Mouse (Mus musculus) liver, embryonic 15.5 days (tissue): ENCODE measurements around the gene Dgka. TPM values are rescaled to one million over a fixed set of nuclear protein-coding genes. Genes with fewer than 3 reads are reported as not detected.
A peak's percentile ranks its signal among the peaks of the same experiment; 100 is the strongest.

Experiments used
- ATAC-seq: fragments of 200-750 bp; cut with Nextera tagmentation; 2 replicates; pipeline ENCODE4 v1.8.0; 2017; ENCODE audit warnings: moderate number of reproducible peaks, mild to moderate bottlenecking, moderate library complexity; ENCODE audit not compliant: insufficient read depth
- H3K27ac ChIP-seq: fragments of 300-500 bp; sonication (generic); replicated peaks from 2 replicates; pipeline ENCODE4 v1.5.1; 2015; ENCODE audit warnings: mild to moderate bottlenecking, inconsistent platforms
- H3K27me3 ChIP-seq: fragments of 300-500 bp; sonication (generic); 2 replicates; pipeline ENCODE4 v1.6.1; 2015; ENCODE audit warnings: mild to moderate bottlenecking, inconsistent platforms
- H3K36me3 ChIP-seq: fragments of 300-500 bp; sonication (generic); replicated peaks from 2 replicates; pipeline ENCODE4 v1.6.1; 2015; ENCODE audit warnings: moderate library complexity, mild to moderate bottlenecking, inconsistent platforms
- H3K4me1 ChIP-seq: fragments of 300-500 bp; sonication (generic); replicated peaks from 2 replicates; pipeline ENCODE4 v1.6.1; 2015; ENCODE audit warnings: inconsistent platforms
- H3K4me2 ChIP-seq: fragments of 300-500 bp; sonication (generic); 2 replicates; pipeline ENCODE4 v1.6.1; 2015; ENCODE audit warnings: moderate library complexity, mild to moderate bottlenecking, inconsistent platforms
- H3K4me3 ChIP-seq: fragments of 300-500 bp; sonication (generic); replicated peaks from 2 replicates; pipeline ENCODE4 v1.5.1; 2015; ENCODE audit warnings: mild to moderate bottlenecking, inconsistent platforms
- H3K9ac ChIP-seq: fragments of 300-500 bp; sonication (generic); 2 replicates; pipeline ENCODE4 v1.6.1; 2015; ENCODE audit warnings: moderate library complexity, mild to moderate bottlenecking, inconsistent platforms
- H3K9me3 ChIP-seq: fragments of 300-500 bp; sonication (generic); replicated peaks from 2 replicates; pipeline ENCODE4 v1.6.1; 2016; ENCODE audit warnings: inconsistent platforms
- WGBS: fragments of 180-500 bp; shearing (Covaris S2); methylation state at CpG from one replicate; pipeline ENCODE4 v1.1.7; 2015; ENCODE audit warnings: mixed read lengths; ENCODE audit not compliant: insufficient replicate concordance; 5-methylcytosine and 5-hydroxymethylcytosine counted together
- polyA plus RNA-seq: library from polyadenylated mRNA; unstranded; fragments of >200 nt; fragmentation: Nextera tagmentation; extraction: Ambion mirVana; gene quantifications from 2 replicates; pipeline ENCODE4 v1.2.1, GENCODE M21; 2015

Dgka gene
- polyA plus RNA-seq = 2.4 and 3.0 TPM in 2 replicates

GRCm38 (mm10) chr10:128744680-128745601, at the start of gene Dgka:
Dgka (minus strand) TSS chr10:128744855.
- peak within 1 kb of the TSS; percentile 58 for H3K4me3 ChIP-seq
- peak within 1 kb of the TSS; percentile 39; the same call in 1 of the 2 replicates for H3K9ac ChIP-seq
- no peaks in the 10 kb centered on the region for H3K9me3 ChIP-seq
- WGBS = 19% methylated on average over 18 of the region's 18 CpGs
- H3K4me1 ChIP-seq = peaks cover 54% of the 10 kb centered on the region
- peak within 1 kb of the TSS; percentile 67 for H3K4me2 ChIP-seq
- no peak for ATAC-seq
- H3K36me3 ChIP-seq = no peaks in the 10 kb centered on the region
- peaks cover 56% of the 10 kb centered on the region for H3K27me3 ChIP-seq
- peak within 1 kb of the TSS; percentile 29; the same call in 1 of the 2 replicates for H3K27ac ChIP-seq

- 64% methylated on average over 5 of the region's 5 CpGs for WGBS
- H3K9ac ChIP-seq = no peak overlapping the region
- ATAC-seq = no peak
- no peak overlapping the region for H3K4me2 ChIP-seq
- H3K9me3 ChIP-seq = no peaks in the 10 kb centered on the region
- no peaks in the 10 kb centered on the region for H3K27me3 ChIP-seq
- H3K4me1 ChIP-seq = peaks cover 5% of the 10 kb centered on the region; the same call in 1 of the 2 replicates
- no peak overlapping the region for H3K4me3 ChIP-seq
- H3K27ac ChIP-seq = no peak overlapping the region
- no peaks in the 10 kb centered on the region for H3K36me3 ChIP-seq
Measured at GRCm38 (mm10) chr10:128794391-128794790, 49.7 kb upstream of the Dgka start.

- Histone ChIP-seq H3K27me3 (no peaks in the 10 kb centered on the region), H3K9me3 (no peaks in the 10 kb centered on the region), H3K4me3 (no peak overlapping the region), H3K4me1 (peaks cover 5% of the 10 kb centered on the region; the same call in 1 of the 2 replicates), H3K9ac (no peak overlapping the region), H3K4me2 (no peak overlapping the region), H3K27ac (no peak overlapping the region), H3K36me3 (no peaks in the 10 kb centered on the region)
- ATAC-seq = no peak
- WGBS = 76% methylated on average over 1 of the region's 1 CpGs
Measured at GRCm38 (mm10) chr10:128793258-128793657, 48.6 kb upstream of the Dgka start.

- no peak for ATAC-seq
Measured at GRCm38 (mm10) chr10:128792041-128792440, 47.4 kb upstream of the Dgka start.

DNA sequence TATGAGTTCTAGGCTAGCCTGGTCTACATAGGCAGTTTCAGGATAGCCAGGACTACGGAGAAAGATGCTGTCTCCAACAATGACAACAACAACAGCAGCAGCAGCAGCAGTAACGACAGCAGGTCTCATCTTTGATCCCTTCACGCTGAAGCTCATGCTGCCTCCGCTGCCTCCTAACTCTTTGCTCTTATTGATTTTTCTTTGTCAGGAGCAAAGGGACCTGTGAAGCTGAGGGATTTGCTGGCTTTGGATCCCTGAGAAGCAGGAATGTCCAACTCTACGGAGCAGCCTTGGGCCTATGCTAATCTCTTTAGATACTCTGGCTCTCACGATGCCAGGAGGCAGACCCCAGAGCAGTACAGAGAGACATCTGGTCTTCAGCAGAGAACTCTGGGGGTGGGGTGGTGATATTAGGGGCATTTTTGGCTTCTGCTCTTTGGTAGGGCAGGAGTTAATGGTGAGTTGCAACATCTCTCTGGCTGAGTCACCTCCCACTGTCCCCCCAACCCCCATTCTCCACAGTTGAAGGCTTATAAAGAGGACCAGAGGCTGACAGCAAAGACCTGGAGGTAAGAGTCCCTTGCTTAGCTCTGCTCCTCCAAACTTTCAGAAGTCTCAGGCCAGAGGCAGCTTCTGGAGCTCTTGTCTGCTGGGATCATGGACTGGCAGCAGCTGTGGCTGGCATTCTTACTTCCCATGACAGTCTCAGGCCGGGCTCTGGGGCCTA, 45.9 kb upstream of the Dgka start, which contains the start of gene Mmp19:
Gene Mmp19, plus strand, starts transcription at position 513 of the 727 bp plus-strand sequence.
- Histone ChIP-seq H3K9ac (no peak within 1 kb of the TSS), H3K36me3 (no peaks in the 10 kb centered on the region), H3K4me3 (peak within 1 kb of the TSS; percentile 42), H3K27ac (peak within 1 kb of the TSS; percentile 64), H3K27me3 (no peaks in the 10 kb centered on the region), H3K4me2 (peak within 1 kb of the TSS; percentile 48), H3K9me3 (no peaks in the 10 kb centered on the region), H3K4me1 (peaks cover 5% of the 10 kb centered on the region; the same call in 1 of the 2 replicates)
- 50% methylated on average over 7 of the region's 7 CpGs for WGBS
- peak; percentile 71; the same call in 1 of the 2 replicates for ATAC-seq

More at GRCm38 (mm10) chr10:128792041-128792440, 47.4 kb upstream of the Dgka start:
- H3K27ac ChIP-seq = no peak overlapping the region
- no peak overlapping the region for H3K4me2 ChIP-seq
- H3K4me3 ChIP-seq = no peak overlapping the region
- peaks cover 5% of the 10 kb centered on the region; the same call in 1 of the 2 replicates for H3K4me1 ChIP-seq
- H3K9me3 ChIP-seq = no peaks in the 10 kb centered on the region
- H3K27me3 ChIP-seq = no peaks in the 10 kb centered on the region
- H3K36me3 ChIP-seq = no peaks in the 10 kb centered on the region
- H3K9ac ChIP-seq = no peak overlapping the region

DNA sequence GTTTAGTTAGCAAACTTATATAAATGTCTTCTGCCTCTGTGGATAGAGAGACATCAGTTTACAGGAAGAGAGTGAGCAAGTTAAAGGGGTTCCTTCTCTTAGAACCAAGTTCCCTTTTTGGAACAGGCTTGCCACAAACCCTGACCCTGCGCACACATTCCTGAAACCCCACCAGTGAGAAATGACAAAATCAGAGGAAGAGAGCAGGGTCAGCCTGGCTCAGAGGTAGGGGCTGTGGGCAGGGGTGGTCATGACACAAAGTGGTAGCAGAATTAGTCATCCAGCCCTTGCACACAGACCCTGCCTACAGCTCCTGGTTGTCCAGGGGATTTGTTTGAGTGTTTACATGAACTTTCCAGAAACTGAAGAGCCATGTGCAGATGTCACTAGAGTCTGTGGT, 35.5 kb upstream of the Dgka start:
- H3K27ac ChIP-seq = no peak overlapping the region
- H3K4me2 ChIP-seq = no peak overlapping the region
- WGBS = 23% methylated on average over 1 of the region's 1 CpGs
- no peaks in the 10 kb centered on the region for H3K27me3 ChIP-seq
- H3K9me3 ChIP-seq = 0 out of 2 replicates have a peak, but pooled peaks cover 4% of the 10 kb centered on the region
- no peak overlapping the region for H3K4me3 ChIP-seq
- H3K4me1 ChIP-seq = peaks cover 11% of the 10 kb centered on the region; the same call in 1 of the 2 replicates
- H3K9ac ChIP-seq = no peak overlapping the region
- ATAC-seq = no peak
- H3K36me3 ChIP-seq = no peaks in the 10 kb centered on the region

GRCm38 (mm10) chr10:128779011-128779795, 34.5 kb upstream of the Dgka start:
- H3K27ac ChIP-seq = 0 out of 2 replicates have a peak overlapping the region, but pooled peaks have one; percentile 42
- H3K9me3 ChIP-seq = 0 out of 2 replicates have a peak, but pooled peaks cover 4% of the 10 kb centered on the region
- H3K27me3 ChIP-seq = no peaks in the 10 kb centered on the region
- no peak overlapping the region for H3K9ac ChIP-seq
- ATAC-seq = peak; percentile 77
- no peak overlapping the region for H3K4me2 ChIP-seq
- H3K4me1 ChIP-seq = peaks cover 11% of the 10 kb centered on the region; the same call in 1 of the 2 replicates
- no peak overlapping the region for H3K4me3 ChIP-seq
- H3K36me3 ChIP-seq = no peaks in the 10 kb centered on the region
- WGBS = 17% methylated on average over 8 of the region's 8 CpGs

- Histone ChIP-seq H3K27me3 (no peaks in the 10 kb centered on the region), H3K9me3 (no peaks in the 10 kb centered on the region), H3K4me3 (no peak overlapping the region), H3K4me2 (no peak overlapping the region), H3K27ac (0 out of 2 replicates have a peak overlapping the region, but pooled peaks have one; percentile 9), H3K9ac (no peak overlapping the region), H3K4me1 (peaks cover 11% of the 10 kb centered on the region; the same call in 1 of the 2 replicates), H3K36me3 (no peaks in the 10 kb centered on the region)
- WGBS = 51% methylated on average over 2 of the region's 2 CpGs
- no peak for ATAC-seq
Measured at GRCm38 (mm10) chr10:128778441-128778840, 33.8 kb upstream of the Dgka start.

DNA sequence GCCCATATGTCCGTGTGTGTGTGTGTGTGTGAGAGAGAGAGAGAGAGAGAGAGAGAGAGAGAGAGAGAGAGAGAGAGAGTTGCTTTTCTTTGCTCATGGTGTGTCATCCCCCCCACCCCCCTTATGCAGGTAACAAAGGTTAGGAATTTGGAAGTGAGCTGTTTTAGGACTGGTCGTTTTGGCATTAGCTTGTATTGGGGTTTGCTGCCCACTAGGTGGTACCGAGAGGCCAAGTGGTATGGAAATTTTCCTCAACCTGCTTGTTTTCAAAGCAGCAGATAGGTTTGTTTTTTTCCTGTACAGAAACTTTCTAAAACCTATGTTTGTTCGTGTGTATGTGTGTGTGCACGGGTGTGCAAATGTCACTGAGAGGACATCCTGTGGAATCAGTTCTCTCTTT, 29.0 kb upstream of the Dgka start:
- 18% methylated on average over 5 of the region's 5 CpGs for WGBS
- Histone ChIP-seq H3K36me3 (no peaks in the 10 kb centered on the region), H3K27ac (no peak overlapping the region), H3K9ac (no peak overlapping the region), H3K4me2 (no peak overlapping the region), H3K27me3 (no peaks in the 10 kb centered on the region), H3K4me3 (no peak overlapping the region), H3K4me1 (peaks cover 6% of the 10 kb centered on the region; the same call in 1 of the 2 replicates), H3K9me3 (no peaks in the 10 kb centered on the region)
- no peak for ATAC-seq

DNA sequence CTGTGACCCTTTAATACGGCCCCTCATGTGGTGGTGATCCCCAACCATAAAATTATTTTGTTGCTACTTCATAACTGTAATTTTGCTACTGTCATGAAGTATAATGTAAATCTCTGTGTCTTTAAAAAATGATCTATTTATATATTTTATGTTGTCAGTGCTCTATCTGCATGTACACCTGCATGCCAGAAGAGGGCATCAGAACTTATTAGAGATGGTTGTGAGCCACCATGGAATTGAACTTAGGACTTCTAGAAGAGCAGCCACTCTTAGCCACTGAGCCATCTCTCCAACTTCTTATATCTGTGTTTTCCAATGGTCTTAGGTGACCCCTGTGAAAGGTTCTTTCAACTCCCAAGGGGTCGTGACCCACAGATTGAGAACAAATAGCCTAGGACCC, 28.2 kb upstream of the Dgka start:
- 44% methylated on average over 2 of the region's 2 CpGs for WGBS
- Histone ChIP-seq H3K4me2 (no peak overlapping the region), H3K9ac (no peak overlapping the region), H3K9me3 (no peaks in the 10 kb centered on the region), H3K36me3 (no peaks in the 10 kb centered on the region; the same call in 1 of the 2 replicates), H3K27ac (no peak overlapping the region), H3K4me3 (no peak overlapping the region), H3K4me1 (peaks cover 4% of the 10 kb centered on the region; the same call in 1 of the 2 replicates), H3K27me3 (no peaks in the 10 kb centered on the region)
- no peak for ATAC-seq
